Mouse (Mus musculus): ENCODE data around the gene Gm45261. TPM values are rescaled to one million over a fixed set of nuclear protein-coding genes. Genes with fewer than 3 reads are reported as not detected.
A peak's percentile ranks its signal among the peaks of the same experiment; 100 is the strongest.

Gene Gm45261
- polyA plus RNA-seq, 1 experiment from 2014 or later = not detected

GRCm38 (mm10) chr1:80459923-80460322 is 1.3 kb downstream of the Gm45261 start:
- no peaks in the 10 kb centered on the region for H3K9me3 ChIP-seq (ENCODE audit: control insufficient read depth, low read length)
- no peak overlapping the region for H3K4me3 ChIP-seq (ENCODE audit: low read length)
- ATAC-seq = no peak
- H3K4me2 ChIP-seq (ENCODE audit: low read length) = no peak overlapping the region
- H3K27me3 ChIP-seq (replicated peaks; ENCODE audit: control insufficient read depth, insufficient read depth, low read length) = no peaks in the 10 kb centered on the region
- WGBS = 82% methylated on average over 1 of the region's 1 CpGs
- H3K4me1 ChIP-seq (ENCODE audit: control insufficient read depth, insufficient read depth, low read depth, low read length) = no peaks in the 10 kb centered on the region
- H3K36me3 ChIP-seq (ENCODE audit: control insufficient read depth, insufficient read depth, low read length) = no peaks in the 10 kb centered on the region
- H3K27ac ChIP-seq (ENCODE audit: low read depth, low read length) = no peak overlapping the region
- H3K9ac ChIP-seq (ENCODE audit: low read depth, low read length) = no peak overlapping the region

- Histone ChIP-seq H3K9me3 (ENCODE audit: control insufficient read depth, low read length) (no peaks in the 10 kb centered on the region), H3K27me3 (replicated peaks; ENCODE audit: control insufficient read depth, insufficient read depth, low read length) (no peaks in the 10 kb centered on the region), H3K4me1 (ENCODE audit: control insufficient read depth, insufficient read depth, low read depth, low read length) (no peaks in the 10 kb centered on the region), H3K4me2 (ENCODE audit: low read length) (no peak overlapping the region), H3K36me3 (ENCODE audit: control insufficient read depth, insufficient read depth, low read length) (no peaks in the 10 kb centered on the region), H3K4me3 (ENCODE audit: low read length) (no peak overlapping the region), H3K9ac (ENCODE audit: low read depth, low read length) (no peak overlapping the region), H3K27ac (ENCODE audit: low read depth, low read length) (no peak overlapping the region)
- ATAC-seq = no peak
Measured at GRCm38 (mm10) chr1:80459477-80459876, 1.8 kb downstream of the Gm45261 start.

GRCm38 (mm10) chr1:80453971-80454370 is 7.3 kb downstream of the Gm45261 start:
- ATAC-seq = no peak
- 80% methylated on average over 2 of the region's 2 CpGs for WGBS
- H3K4me3 ChIP-seq (ENCODE audit: low read length) = no peak overlapping the region
- H3K4me2 ChIP-seq (ENCODE audit: low read length) = no peak overlapping the region
- H3K27me3 ChIP-seq (replicated peaks; ENCODE audit: control insufficient read depth, insufficient read depth, low read length) = no peaks in the 10 kb centered on the region
- H3K9me3 ChIP-seq (ENCODE audit: control insufficient read depth, low read length) = no peaks in the 10 kb centered on the region
- H3K27ac ChIP-seq (ENCODE audit: low read depth, low read length) = no peak overlapping the region
- H3K4me1 ChIP-seq (ENCODE audit: control insufficient read depth, insufficient read depth, low read depth, low read length) = no peaks in the 10 kb centered on the region
- H3K9ac ChIP-seq (ENCODE audit: low read depth, low read length) = no peak overlapping the region
- no peaks in the 10 kb centered on the region for H3K36me3 ChIP-seq (ENCODE audit: control insufficient read depth, insufficient read depth, low read length)

- ATAC-seq = no peak
- H3K27ac ChIP-seq (ENCODE audit: low read depth, low read length) = no peak overlapping the region
- H3K9me3 ChIP-seq (ENCODE audit: control insufficient read depth, low read length) = no peaks in the 10 kb centered on the region
- no peaks in the 10 kb centered on the region for H3K36me3 ChIP-seq (ENCODE audit: control insufficient read depth, insufficient read depth, low read length)
- H3K4me2 ChIP-seq (ENCODE audit: low read length) = no peak overlapping the region
- H3K4me3 ChIP-seq (ENCODE audit: low read length) = no peak overlapping the region
- H3K27me3 ChIP-seq (replicated peaks; ENCODE audit: control insufficient read depth, insufficient read depth, low read length) = no peaks in the 10 kb centered on the region
- no peak overlapping the region for H3K9ac ChIP-seq (ENCODE audit: low read depth, low read length)
- no peaks in the 10 kb centered on the region for H3K4me1 ChIP-seq (ENCODE audit: control insufficient read depth, insufficient read depth, low read depth, low read length)
- 96% methylated on average over 1 of the region's 1 CpGs for WGBS
Measured at GRCm38 (mm10) chr1:80451914-80452549, 9.2 kb downstream of the Gm45261 start.

- no peak overlapping the region for H3K27ac ChIP-seq (ENCODE audit: low read depth, low read length)
- no peak overlapping the region for H3K4me2 ChIP-seq (ENCODE audit: low read length)
- no peaks in the 10 kb centered on the region for H3K4me1 ChIP-seq (ENCODE audit: control insufficient read depth, insufficient read depth, low read depth, low read length)
- ATAC-seq = no peak
- H3K27me3 ChIP-seq (replicated peaks; ENCODE audit: control insufficient read depth, insufficient read depth, low read length) = no peaks in the 10 kb centered on the region
- no peak overlapping the region for H3K9ac ChIP-seq (ENCODE audit: low read depth, low read length)
- no peaks in the 10 kb centered on the region for H3K9me3 ChIP-seq (ENCODE audit: control insufficient read depth, low read length)
- H3K36me3 ChIP-seq (ENCODE audit: control insufficient read depth, insufficient read depth, low read length) = no peaks in the 10 kb centered on the region
- WGBS = 79% methylated on average over 1 of the region's 1 CpGs
- H3K4me3 ChIP-seq (ENCODE audit: low read length) = no peak overlapping the region
Measured at GRCm38 (mm10) chr1:80447554-80447953, 13.7 kb downstream of the Gm45261 start.

- no peak overlapping the region for H3K4me3 ChIP-seq (ENCODE audit: low read length)
- no peaks in the 10 kb centered on the region for H3K9me3 ChIP-seq (ENCODE audit: control insufficient read depth, low read length)
- H3K4me2 ChIP-seq (ENCODE audit: low read length) = no peak overlapping the region
- no peaks in the 10 kb centered on the region for H3K4me1 ChIP-seq (ENCODE audit: control insufficient read depth, insufficient read depth, low read depth, low read length)
- no peak overlapping the region for H3K9ac ChIP-seq (ENCODE audit: low read depth, low read length)
- no peaks in the 10 kb centered on the region for H3K36me3 ChIP-seq (ENCODE audit: control insufficient read depth, insufficient read depth, low read length)
- no peak overlapping the region for H3K27ac ChIP-seq (ENCODE audit: low read depth, low read length)
- ATAC-seq = no peak
- 71% methylated on average over 2 of the region's 2 CpGs for WGBS
- no peaks in the 10 kb centered on the region for H3K27me3 ChIP-seq (replicated peaks; ENCODE audit: control insufficient read depth, insufficient read depth, low read length)
Measured at GRCm38 (mm10) chr1:80440911-80441310, 20.3 kb downstream of the Gm45261 start.

GRCm38 (mm10) chr1:80438506-80438905 is 22.7 kb downstream of the Gm45261 start:
- H3K27ac ChIP-seq (ENCODE audit: low read depth, low read length) = no peak overlapping the region
- H3K27me3 ChIP-seq (replicated peaks; ENCODE audit: control insufficient read depth, insufficient read depth, low read length) = no peaks in the 10 kb centered on the region
- no peak overlapping the region for H3K9ac ChIP-seq (ENCODE audit: low read depth, low read length)
- no peak overlapping the region for H3K4me2 ChIP-seq (ENCODE audit: low read length)
- WGBS = 85% methylated on average over 2 of the region's 2 CpGs
- no peaks in the 10 kb centered on the region for H3K9me3 ChIP-seq (ENCODE audit: control insufficient read depth, low read length)
- ATAC-seq = no peak
- H3K4me1 ChIP-seq (ENCODE audit: control insufficient read depth, insufficient read depth, low read depth, low read length) = no peaks in the 10 kb centered on the region
- H3K4me3 ChIP-seq (ENCODE audit: low read length) = no peak overlapping the region
- H3K36me3 ChIP-seq (ENCODE audit: control insufficient read depth, insufficient read depth, low read length) = no peaks in the 10 kb centered on the region

GRCm38 (mm10) chr1:80427946-80428345 is 33.3 kb downstream of the Gm45261 start:
- Histone ChIP-seq H3K27ac (ENCODE audit: low read depth, low read length) (no peak overlapping the region), H3K27me3 (replicated peaks; ENCODE audit: control insufficient read depth, insufficient read depth, low read length) (no peaks in the 10 kb centered on the region), H3K9ac (ENCODE audit: low read depth, low read length) (no peak overlapping the region), H3K4me1 (ENCODE audit: control insufficient read depth, insufficient read depth, low read depth, low read length) (no peaks in the 10 kb centered on the region), H3K36me3 (ENCODE audit: control insufficient read depth, insufficient read depth, low read length) (no peaks in the 10 kb centered on the region), H3K4me3 (ENCODE audit: low read length) (no peak overlapping the region), H3K4me2 (ENCODE audit: low read length) (no peak overlapping the region), H3K9me3 (ENCODE audit: control insufficient read depth, low read length) (no peaks in the 10 kb centered on the region)
- no peak for ATAC-seq
- 62% methylated on average over 1 of the region's 1 CpGs for WGBS

- Histone ChIP-seq H3K27me3 (replicated peaks; ENCODE audit: control insufficient read depth, insufficient read depth, low read length) (no peaks in the 10 kb centered on the region), H3K9me3 (ENCODE audit: control insufficient read depth, low read length) (no peaks in the 10 kb centered on the region), H3K9ac (ENCODE audit: low read depth, low read length) (no peak overlapping the region), H3K4me1 (ENCODE audit: control insufficient read depth, insufficient read depth, low read depth, low read length) (no peaks in the 10 kb centered on the region), H3K27ac (ENCODE audit: low read depth, low read length) (no peak overlapping the region), H3K36me3 (ENCODE audit: control insufficient read depth, insufficient read depth, low read length) (no peaks in the 10 kb centered on the region), H3K4me3 (ENCODE audit: low read length) (no peak overlapping the region), H3K4me2 (ENCODE audit: low read length) (no peak overlapping the region)
- WGBS = 66% methylated on average over 1 of the region's 1 CpGs
- peak; percentile 71 for ATAC-seq
Measured at GRCm38 (mm10) chr1:80427425-80427824, 33.8 kb downstream of the Gm45261 start.

GRCm38 (mm10) chr1:80424666-80425065 is 36.6 kb downstream of the Gm45261 start:
- Histone ChIP-seq H3K36me3 (ENCODE audit: control insufficient read depth, insufficient read depth, low read length) (no peaks in the 10 kb centered on the region), H3K4me2 (ENCODE audit: low read length) (no peak overlapping the region), H3K27me3 (replicated peaks; ENCODE audit: control insufficient read depth, insufficient read depth, low read length) (no peaks in the 10 kb centered on the region), H3K4me1 (ENCODE audit: control insufficient read depth, insufficient read depth, low read depth, low read length) (no peaks in the 10 kb centered on the region), H3K27ac (ENCODE audit: low read depth, low read length) (no peak overlapping the region), H3K9ac (ENCODE audit: low read depth, low read length) (no peak overlapping the region), H3K9me3 (ENCODE audit: control insufficient read depth, low read length) (no peaks in the 10 kb centered on the region), H3K4me3 (ENCODE audit: low read length) (no peak overlapping the region)
- 42% methylated on average over 1 of the region's 1 CpGs for WGBS
- no peak for ATAC-seq

Measured in hindbrain, embryonic 16.5 days (tissue).